Mouse (Mus musculus): ENCODE data around the gene Pxn. TPM values are rescaled to one million over a fixed set of nuclear protein-coding genes. Genes with fewer than 3 reads are reported as not detected.
A peak's percentile ranks its signal among the peaks of the same experiment; 100 is the strongest.
"Not testable (repeated sequence)": the region's sequence is repeated elsewhere in the genome, so short reads cannot be mapped to it uniquely, and the experiment has no call there.

Gene Pxn
- polyA plus RNA-seq, 1 experiment from 2014 or later = 11.3 TPM

GRCm38 (mm10) chr5:115489699-115490637 is 16.5 kb upstream of the Pxn start:
- DNase-seq (peak; percentile 92), ATAC-seq (ENCODE audit: low FRiP score, low TSS enrichment) (peak; percentile 84)
- Histone ChIP-seq H3K27ac (replicated peaks; ENCODE audit: low read depth, low read length) (peak overlapping the region; percentile 100), H3K4me2 (ENCODE audit: low read length) (peak overlapping the region; percentile 87), H3K4me3 (replicated peaks; ENCODE audit: low read depth, low read length) (peak overlapping the region; percentile 39), H3K36me3 (ENCODE audit: control insufficient read depth, insufficient read depth, low read length) (no peaks in the 10 kb centered on the region), H3K27me3 (ENCODE audit: control insufficient read depth, insufficient read depth, low read length) (no peaks in the 10 kb centered on the region), H3K9ac (replicated peaks; ENCODE audit: low read length) (peak overlapping the region; percentile 89), H3K4me1 (ENCODE audit: control insufficient read depth, insufficient read depth, low read length) (peaks cover 12% of the 10 kb centered on the region), H3K9me3 (ENCODE audit: control insufficient read depth, low read length) (no peaks in the 10 kb centered on the region)
- WGBS = under 1% methylated on average over 50 of the region's 50 CpGs

- Histone ChIP-seq H3K4me2 (ENCODE audit: low read length) (peak overlapping the region; percentile 87), H3K36me3 (ENCODE audit: control insufficient read depth, insufficient read depth, low read length) (no peaks in the 10 kb centered on the region), H3K27me3 (ENCODE audit: control insufficient read depth, insufficient read depth, low read length) (no peaks in the 10 kb centered on the region), H3K4me1 (ENCODE audit: control insufficient read depth, insufficient read depth, low read length) (peaks cover 12% of the 10 kb centered on the region), H3K4me3 (replicated peaks; ENCODE audit: low read depth, low read length) (0 out of 2 replicates have a peak overlapping the region, but pooled peaks have one; percentile 39), H3K9me3 (ENCODE audit: control insufficient read depth, low read length) (no peaks in the 10 kb centered on the region), H3K9ac (replicated peaks; ENCODE audit: low read length) (no peak overlapping the region), H3K27ac (replicated peaks; ENCODE audit: low read depth, low read length) (peak overlapping the region; percentile 16; the same call in 1 of the 2 replicates)
- DNase-seq = no peak
- no peak for ATAC-seq (ENCODE audit: low FRiP score, low TSS enrichment)
- 10% methylated on average over 8 of the region's 8 CpGs for WGBS
Observed at GRCm38 (mm10) chr5:115490638-115491000, 15.9 kb upstream of the Pxn start.

- Histone ChIP-seq H3K4me2 (ENCODE audit: low read length) (peak overlapping the region; percentile 87), H3K36me3 (ENCODE audit: control insufficient read depth, insufficient read depth, low read length) (no peaks in the 10 kb centered on the region), H3K27me3 (ENCODE audit: control insufficient read depth, insufficient read depth, low read length) (no peaks in the 10 kb centered on the region), H3K27ac (replicated peaks; ENCODE audit: low read depth, low read length) (no peak overlapping the region), H3K4me3 (replicated peaks; ENCODE audit: low read depth, low read length) (no peak overlapping the region), H3K9ac (replicated peaks; ENCODE audit: low read length) (no peak overlapping the region), H3K9me3 (ENCODE audit: control insufficient read depth, low read length) (no peaks in the 10 kb centered on the region), H3K4me1 (ENCODE audit: control insufficient read depth, insufficient read depth, low read length) (peaks cover 12% of the 10 kb centered on the region)
- ATAC-seq (ENCODE audit: low FRiP score, low TSS enrichment) = no peak
- no peak for DNase-seq
- 28% methylated on average over 5 of the region's 5 CpGs for WGBS
Observed at GRCm38 (mm10) chr5:115491076-115491475, 15.4 kb upstream of the Pxn start.

GRCm38 (mm10) chr5:115491771-115492322 is 14.6 kb upstream of the Pxn start:
- H3K4me3 ChIP-seq (replicated peaks; ENCODE audit: low read depth, low read length) = peak overlapping the region; percentile 10
- WGBS = 5% methylated on average over 28 of the region's 28 CpGs
- H3K4me2 ChIP-seq (ENCODE audit: low read length) = peak overlapping the region; percentile 53
- no peaks in the 10 kb centered on the region for H3K9me3 ChIP-seq (ENCODE audit: control insufficient read depth, low read length)
- DNase-seq = no peak
- H3K27ac ChIP-seq (replicated peaks; ENCODE audit: low read depth, low read length) = no peak overlapping the region
- peak overlapping the region; percentile 39 for H3K9ac ChIP-seq (replicated peaks; ENCODE audit: low read length)
- H3K36me3 ChIP-seq (ENCODE audit: control insufficient read depth, insufficient read depth, low read length) = no peaks in the 10 kb centered on the region
- no peak for ATAC-seq (ENCODE audit: low FRiP score, low TSS enrichment)
- H3K27me3 ChIP-seq (ENCODE audit: control insufficient read depth, insufficient read depth, low read length) = no peaks in the 10 kb centered on the region
- H3K4me1 ChIP-seq (ENCODE audit: control insufficient read depth, insufficient read depth, low read length) = peaks cover 12% of the 10 kb centered on the region

- Histone ChIP-seq H3K9ac (replicated peaks; ENCODE audit: low read length) (no peak overlapping the region), H3K36me3 (ENCODE audit: control insufficient read depth, insufficient read depth, low read length) (no peaks in the 10 kb centered on the region), H3K9me3 (ENCODE audit: control insufficient read depth, low read length) (no peaks in the 10 kb centered on the region), H3K27me3 (ENCODE audit: control insufficient read depth, insufficient read depth, low read length) (no peaks in the 10 kb centered on the region), H3K4me2 (ENCODE audit: low read length) (no peak overlapping the region), H3K4me1 (ENCODE audit: control insufficient read depth, insufficient read depth, low read length) (peaks cover 12% of the 10 kb centered on the region), H3K4me3 (replicated peaks; ENCODE audit: low read depth, low read length) (no peak overlapping the region), H3K27ac (replicated peaks; ENCODE audit: low read depth, low read length) (no peak overlapping the region)
- ATAC-seq (ENCODE audit: low FRiP score, low TSS enrichment) (no peak), DNase-seq (no peak)
- WGBS = 78% methylated on average over 6 of the region's 6 CpGs
Observed at GRCm38 (mm10) chr5:115492711-115493335, 13.7 kb upstream of the Pxn start.

- Histone ChIP-seq H3K9me3 (ENCODE audit: control insufficient read depth, low read length) (no peaks in the 10 kb centered on the region), H3K9ac (replicated peaks; ENCODE audit: low read length) (0 out of 2 replicates have a peak overlapping the region, but pooled peaks have one; percentile 9), H3K4me2 (ENCODE audit: low read length) (no peak overlapping the region), H3K36me3 (ENCODE audit: control insufficient read depth, insufficient read depth, low read length) (no peaks in the 10 kb centered on the region), H3K27ac (replicated peaks; ENCODE audit: low read depth, low read length) (no peak overlapping the region), H3K4me1 (ENCODE audit: control insufficient read depth, insufficient read depth, low read length) (peaks cover 12% of the 10 kb centered on the region), H3K4me3 (replicated peaks; ENCODE audit: low read depth, low read length) (no peak overlapping the region), H3K27me3 (ENCODE audit: control insufficient read depth, insufficient read depth, low read length) (no peaks in the 10 kb centered on the region)
- WGBS = 75% methylated on average over 5 of the region's 5 CpGs
- DNase-seq (no peak), ATAC-seq (ENCODE audit: low FRiP score, low TSS enrichment) (no peak)
Observed at GRCm38 (mm10) chr5:115493441-115493840, 13.0 kb upstream of the Pxn start.

GRCm38 (mm10) chr5:115495618-115496017 is 10.9 kb upstream of the Pxn start:
- not testable (repeated sequence) for DNase-seq; H3K4me2 ChIP-seq (ENCODE audit: low read length); ATAC-seq (ENCODE audit: low FRiP score, low TSS enrichment); H3K4me1 ChIP-seq (ENCODE audit: control insufficient read depth, insufficient read depth, low read length); H3K27ac ChIP-seq (replicated peaks; ENCODE audit: low read depth, low read length); H3K36me3 ChIP-seq (ENCODE audit: control insufficient read depth, insufficient read depth, low read length); H3K9me3 ChIP-seq (ENCODE audit: control insufficient read depth, low read length); H3K27me3 ChIP-seq (ENCODE audit: control insufficient read depth, insufficient read depth, low read length); H3K4me3 ChIP-seq (replicated peaks; ENCODE audit: low read depth, low read length); H3K9ac ChIP-seq (replicated peaks; ENCODE audit: low read length)
- 72% methylated on average over 3 of the region's 3 CpGs for WGBS

GRCm38 (mm10) chr5:115497033-115497432 is 9.4 kb upstream of the Pxn start:
- Histone ChIP-seq H3K27me3 (ENCODE audit: control insufficient read depth, insufficient read depth, low read length) (no peaks in the 10 kb centered on the region), H3K4me2 (ENCODE audit: low read length) (no peak overlapping the region), H3K9ac (replicated peaks; ENCODE audit: low read length) (no peak overlapping the region), H3K4me3 (replicated peaks; ENCODE audit: low read depth, low read length) (no peak overlapping the region), H3K9me3 (ENCODE audit: control insufficient read depth, low read length) (no peaks in the 10 kb centered on the region), H3K27ac (replicated peaks; ENCODE audit: low read depth, low read length) (no peak overlapping the region), H3K4me1 (ENCODE audit: control insufficient read depth, insufficient read depth, low read length) (peaks cover 4% of the 10 kb centered on the region), H3K36me3 (ENCODE audit: control insufficient read depth, insufficient read depth, low read length) (no peaks in the 10 kb centered on the region)
- DNase-seq = no peak
- ATAC-seq (ENCODE audit: low FRiP score, low TSS enrichment) = no peak
- WGBS = 80% methylated on average over 7 of the region's 7 CpGs
